Mouse (Mus musculus): Measurements from ENCODE around the gene Ccdc185.

GRCm38 (mm10) chr1:182707459-182707858, 41.5 kb downstream of the Ccdc185 start:
- TF ChIP-seq CTCF (IDR thresholded peaks at IDR 0.05; ENCODE audit: insufficient read depth, low read length) (no peak), POLR2A (IDR thresholded peaks at IDR 0.05; ENCODE audit: borderline replicate concordance, extremely low read depth, low read depth, low read length) (no peak)
